Mouse (Mus musculus): ENCODE results near the gene Slc25a22. TPM values are rescaled to one million over a fixed set of nuclear protein-coding genes. Genes with fewer than 3 reads are reported as not detected.

Slc25a22 gene
- 34.7 and 35.3 TPM in 2 replicates for polyA plus RNA-seq (2014; fragmentation: Nextera tagmentation; extraction: Ambion mirVana)

DNA sequence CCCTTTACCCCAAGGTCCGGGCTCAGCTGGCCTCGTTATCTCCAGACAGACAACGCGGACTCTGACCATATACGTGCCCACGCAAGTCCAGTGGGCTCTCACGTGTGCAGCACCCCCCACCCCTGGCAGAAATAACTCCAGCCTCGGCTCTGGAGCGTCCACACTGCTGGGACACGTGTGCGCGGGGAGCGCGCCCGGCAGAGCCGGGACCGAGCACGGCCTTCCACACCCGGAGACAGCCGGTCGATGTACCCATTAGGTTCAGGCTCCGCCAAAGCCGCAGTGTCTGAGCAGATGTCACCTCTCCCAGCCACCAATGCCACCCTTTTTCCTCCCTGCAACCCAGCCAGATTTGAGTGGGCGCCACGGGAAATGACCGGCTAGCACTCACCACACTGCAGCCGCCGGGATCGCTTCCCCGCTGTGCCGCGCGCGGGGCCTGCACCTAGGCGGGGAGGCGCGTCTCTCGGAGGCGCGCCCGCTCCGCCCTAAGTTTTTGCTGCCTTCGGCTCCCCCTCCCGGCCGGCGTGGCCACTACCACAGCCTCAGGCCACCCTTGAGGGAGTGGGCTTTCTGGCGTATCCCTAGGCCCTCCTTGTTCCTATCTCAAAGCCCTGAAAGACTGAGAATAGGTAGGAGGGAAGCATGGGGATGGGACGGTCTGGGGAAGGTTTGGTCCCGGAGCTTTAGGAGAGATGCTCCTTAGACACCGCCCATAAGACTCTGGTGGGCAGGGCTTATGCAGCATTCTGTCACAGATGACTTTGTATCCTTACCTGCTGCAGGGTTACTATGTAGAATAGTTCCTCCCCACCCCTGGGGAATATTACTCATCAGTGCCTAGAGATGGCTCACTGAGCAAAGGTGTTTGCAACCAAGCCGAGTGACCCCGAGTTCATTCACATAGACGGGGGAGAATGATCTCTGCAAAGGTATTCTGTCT, at the start of gene Slc25a22:
Gene Slc25a22 (minus strand): TSS at position 715 of the 943 bp plus-strand sequence.
- H3K36me3 ChIP-seq (ENCODE audit: control insufficient read depth, insufficient read depth, low read length) = peaks cover 51% of the 10 kb centered on the region
- no peaks in the 10 kb centered on the region for H3K27me3 ChIP-seq (replicated peaks; ENCODE audit: control insufficient read depth, insufficient read depth, low read length)
- H3K9ac ChIP-seq (ENCODE audit: low read length) = peak within 1 kb of the TSS; percentile 66
- ATAC-seq (replicated peaks; ENCODE audit: low FRiP score, low TSS enrichment, low read depth) = peak; percentile 76
- DNase-seq (ENCODE audit: low spot score) = peak; percentile 92
- 5% methylated on average over 53 of the region's 53 CpGs for WGBS
- H3K4me3 ChIP-seq (ENCODE audit: low read depth, low read length) = peak within 1 kb of the TSS; percentile 63
- H3K4me1 ChIP-seq (replicated peaks; ENCODE audit: control insufficient read depth, insufficient read depth, low read length) = peaks cover 33% of the 10 kb centered on the region
- H3K4me2 ChIP-seq (ENCODE audit: low read length) = peak within 1 kb of the TSS; percentile 88
- no peaks in the 10 kb centered on the region for H3K9me3 ChIP-seq (ENCODE audit: control insufficient read depth, low read length)
- H3K27ac ChIP-seq (ENCODE audit: low read depth) = peak within 1 kb of the TSS; percentile 51; the same call in 1 of the 2 replicates

DNA sequence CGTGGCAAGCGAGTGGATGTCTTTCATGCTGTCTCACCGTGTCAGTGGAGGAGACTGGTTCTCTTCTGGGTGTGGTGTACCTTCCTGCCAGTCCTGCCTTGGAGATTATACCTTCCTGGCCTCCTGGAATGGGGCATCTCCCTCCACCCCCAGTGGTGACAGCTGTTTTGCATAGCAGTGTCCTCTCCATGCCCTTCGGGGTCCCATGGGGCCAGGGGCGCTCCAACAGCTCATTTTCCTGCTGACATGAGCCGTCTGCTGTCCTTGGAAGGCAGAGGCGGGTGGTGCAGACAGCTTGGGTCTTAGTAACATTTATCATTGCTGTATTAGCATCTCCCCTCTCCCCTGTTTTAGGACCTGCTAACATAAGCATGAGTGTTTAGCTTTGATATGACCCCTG, 49.4 kb upstream of the Slc25a22 start:
- H3K9ac ChIP-seq (ENCODE audit: low read length) = no peak overlapping the region
- peaks cover 22% of the 10 kb centered on the region for H3K36me3 ChIP-seq (ENCODE audit: control insufficient read depth, insufficient read depth, low read length)
- ATAC-seq (replicated peaks; ENCODE audit: low FRiP score, low TSS enrichment, low read depth) (no peak), DNase-seq (ENCODE audit: low spot score) (no peak)
- H3K4me1 ChIP-seq (replicated peaks; ENCODE audit: control insufficient read depth, insufficient read depth, low read length) = peaks cover 8% of the 10 kb centered on the region
- no peaks in the 10 kb centered on the region for H3K9me3 ChIP-seq (ENCODE audit: control insufficient read depth, low read length)
- no peak overlapping the region for H3K27ac ChIP-seq (ENCODE audit: low read depth)
- H3K4me2 ChIP-seq (ENCODE audit: low read length) = no peak overlapping the region
- WGBS = 76% methylated on average over 7 of the region's 7 CpGs
- peaks cover 7% of the 10 kb centered on the region for H3K27me3 ChIP-seq (replicated peaks; ENCODE audit: control insufficient read depth, insufficient read depth, low read length)
- no peak overlapping the region for H3K4me3 ChIP-seq (ENCODE audit: low read depth, low read length)

DNA sequence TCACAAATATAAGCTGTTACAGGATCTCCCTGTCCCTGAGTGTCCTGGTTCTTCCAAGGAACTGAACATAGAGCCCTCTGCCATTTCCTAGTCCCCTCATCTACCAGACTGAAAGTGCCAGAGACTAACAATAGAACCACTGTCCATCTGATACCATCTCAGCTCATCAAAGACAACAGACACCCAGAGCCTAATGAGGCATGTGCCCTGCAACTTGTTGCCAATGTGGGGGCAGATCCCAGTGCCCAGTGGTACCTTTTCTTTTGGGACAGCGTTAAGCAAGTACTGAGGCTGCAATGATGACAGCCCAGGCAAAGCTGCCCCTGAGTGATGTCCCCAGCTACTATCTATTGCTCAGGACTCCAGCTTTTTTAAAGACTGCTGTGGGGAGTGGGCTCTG, 48.5 kb upstream of the Slc25a22 start:
- WGBS = 95% methylated on average over 1 of the region's 1 CpGs
- ATAC-seq (replicated peaks; ENCODE audit: low FRiP score, low TSS enrichment, low read depth) (no peak), DNase-seq (ENCODE audit: low spot score) (no peak)
- no peak overlapping the region for H3K9ac ChIP-seq (ENCODE audit: low read length)
- peaks cover 20% of the 10 kb centered on the region for H3K36me3 ChIP-seq (ENCODE audit: control insufficient read depth, insufficient read depth, low read length)
- no peak overlapping the region for H3K4me3 ChIP-seq (ENCODE audit: low read depth, low read length)
- H3K9me3 ChIP-seq (ENCODE audit: control insufficient read depth, low read length) = no peaks in the 10 kb centered on the region
- H3K4me1 ChIP-seq (replicated peaks; ENCODE audit: control insufficient read depth, insufficient read depth, low read length) = peaks cover 17% of the 10 kb centered on the region
- peaks cover 10% of the 10 kb centered on the region for H3K27me3 ChIP-seq (replicated peaks; ENCODE audit: control insufficient read depth, insufficient read depth, low read length)
- H3K27ac ChIP-seq (ENCODE audit: low read depth) = no peak overlapping the region
- no peak overlapping the region for H3K4me2 ChIP-seq (ENCODE audit: low read length)

DNA sequence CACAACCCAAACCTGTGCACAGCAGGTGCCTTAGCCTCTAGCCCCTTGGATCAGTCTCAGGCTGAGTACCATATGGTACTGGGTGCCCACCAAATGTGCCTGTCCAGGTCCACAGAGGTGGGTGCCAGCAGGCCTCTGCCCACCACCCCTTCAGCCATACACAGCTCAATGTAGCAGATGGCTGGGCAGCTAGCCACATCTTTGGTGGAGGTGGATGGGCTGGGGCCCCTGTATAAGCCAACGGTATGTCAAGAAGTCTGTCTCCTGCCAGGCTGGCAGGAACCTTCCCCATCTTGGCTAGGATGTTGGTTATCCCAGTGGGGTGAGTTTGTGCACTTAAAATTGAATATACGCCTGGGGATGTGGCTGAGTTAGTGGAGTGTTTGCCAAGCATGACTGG, 47.9 kb upstream of the Slc25a22 start:
- Histone ChIP-seq H3K36me3 (ENCODE audit: control insufficient read depth, insufficient read depth, low read length) (peaks cover 17% of the 10 kb centered on the region), H3K4me1 (replicated peaks; ENCODE audit: control insufficient read depth, insufficient read depth, low read length) (peaks cover 21% of the 10 kb centered on the region), H3K9me3 (ENCODE audit: control insufficient read depth, low read length) (no peaks in the 10 kb centered on the region), H3K9ac (ENCODE audit: low read length) (no peak overlapping the region), H3K27me3 (replicated peaks; ENCODE audit: control insufficient read depth, insufficient read depth, low read length) (peaks cover 10% of the 10 kb centered on the region), H3K4me3 (ENCODE audit: low read depth, low read length) (no peak overlapping the region), H3K27ac (ENCODE audit: low read depth) (no peak overlapping the region), H3K4me2 (ENCODE audit: low read length) (no peak overlapping the region)
- 93% methylated on average over 2 of the region's 2 CpGs for WGBS
- DNase-seq (ENCODE audit: low spot score) = no peak
- ATAC-seq (replicated peaks; ENCODE audit: low FRiP score, low TSS enrichment, low read depth) = no peak

DNA sequence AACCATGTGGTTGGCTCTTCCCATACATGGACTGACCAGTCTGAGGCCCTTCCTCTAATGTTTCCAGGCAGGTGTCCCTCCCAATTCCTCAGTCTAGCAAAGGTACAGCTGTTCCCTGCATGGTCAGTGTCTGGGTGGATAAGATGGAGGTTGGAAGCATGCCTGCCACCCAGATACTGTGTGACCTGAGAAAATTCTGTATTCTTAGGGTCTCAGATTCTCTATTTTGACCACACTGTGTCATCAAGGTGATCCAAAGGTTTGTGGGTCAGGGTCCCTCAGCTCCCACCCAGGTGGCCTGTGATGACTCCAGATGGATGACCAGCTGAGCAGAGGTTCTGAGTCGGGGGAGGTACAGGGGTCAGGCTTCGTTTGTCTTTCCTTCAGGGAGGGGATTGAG, 47.5 kb upstream of the Slc25a22 start:
- no peak for ATAC-seq (replicated peaks; ENCODE audit: low FRiP score, low TSS enrichment, low read depth)
- Histone ChIP-seq H3K9ac (ENCODE audit: low read length) (no peak overlapping the region), H3K4me1 (replicated peaks; ENCODE audit: control insufficient read depth, insufficient read depth, low read length) (peaks cover 24% of the 10 kb centered on the region), H3K27ac (ENCODE audit: low read depth) (no peak overlapping the region), H3K4me2 (ENCODE audit: low read length) (no peak overlapping the region), H3K4me3 (ENCODE audit: low read depth, low read length) (no peak overlapping the region), H3K36me3 (ENCODE audit: control insufficient read depth, insufficient read depth, low read length) (peaks cover 16% of the 10 kb centered on the region; the same call in 1 of the 2 replicates), H3K9me3 (ENCODE audit: control insufficient read depth, low read length) (no peaks in the 10 kb centered on the region), H3K27me3 (replicated peaks; ENCODE audit: control insufficient read depth, insufficient read depth, low read length) (peaks cover 10% of the 10 kb centered on the region)
- WGBS = 62% methylated on average over 2 of the region's 2 CpGs
- DNase-seq (ENCODE audit: low spot score) = no peak

DNA sequence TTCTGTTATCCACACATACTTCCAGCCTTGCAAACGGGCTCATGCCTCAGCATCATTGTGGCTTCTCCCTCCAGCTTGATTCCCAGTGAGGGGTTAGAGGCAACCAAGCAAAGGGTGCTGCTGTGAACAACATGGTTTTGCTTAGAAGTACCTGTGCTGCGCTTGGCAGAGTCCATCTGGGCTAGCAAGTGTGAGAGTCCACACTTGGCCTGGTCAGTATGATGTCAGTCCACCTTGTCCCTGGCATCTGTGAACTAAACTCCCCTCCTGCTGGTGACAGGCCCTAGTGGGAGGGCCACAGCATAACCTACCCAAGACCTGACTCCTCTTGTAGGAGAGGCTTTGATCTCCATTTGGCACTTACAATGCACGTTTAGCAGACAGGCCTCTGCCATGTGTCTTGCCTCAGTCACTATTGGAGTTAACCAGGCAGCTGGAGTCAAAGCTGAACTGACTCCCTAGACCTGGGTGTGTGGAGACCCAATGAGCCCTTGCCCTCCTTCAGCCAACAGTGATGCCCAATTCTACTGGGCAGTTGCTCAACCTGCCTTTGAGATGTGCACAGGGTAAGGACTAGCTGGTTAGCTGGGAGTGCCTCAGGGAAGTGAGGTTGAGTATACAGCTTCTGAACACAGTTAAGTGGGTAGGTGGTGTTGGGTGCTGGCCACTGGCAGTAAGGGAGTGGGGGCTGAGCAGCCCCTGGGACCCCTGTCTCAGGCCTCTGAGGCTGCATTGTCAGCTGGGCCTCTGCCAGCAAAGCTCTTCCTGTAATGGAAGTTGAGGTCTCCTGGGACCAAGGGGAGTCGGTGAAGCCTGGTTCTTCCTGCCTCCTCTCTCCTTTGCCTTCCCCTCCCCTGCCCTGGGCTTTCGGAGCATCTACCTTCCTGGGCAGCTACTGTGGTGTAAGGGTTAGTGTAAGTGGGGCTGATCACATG, 46.8 kb upstream of the Slc25a22 start:
- no peak for DNase-seq (ENCODE audit: low spot score)
- Histone ChIP-seq H3K36me3 (ENCODE audit: control insufficient read depth, insufficient read depth, low read length) (peaks cover 12% of the 10 kb centered on the region; the same call in 1 of the 2 replicates), H3K27ac (ENCODE audit: low read depth) (no peak overlapping the region), H3K9me3 (ENCODE audit: control insufficient read depth, low read length) (no peaks in the 10 kb centered on the region), H3K4me3 (ENCODE audit: low read depth, low read length) (no peak overlapping the region), H3K4me1 (replicated peaks; ENCODE audit: control insufficient read depth, insufficient read depth, low read length) (peaks cover 24% of the 10 kb centered on the region), H3K9ac (ENCODE audit: low read length) (no peak overlapping the region), H3K4me2 (ENCODE audit: low read length) (no peak overlapping the region), H3K27me3 (replicated peaks; ENCODE audit: control insufficient read depth, insufficient read depth, low read length) (peaks cover 10% of the 10 kb centered on the region)
- no peak for ATAC-seq (replicated peaks; ENCODE audit: low FRiP score, low TSS enrichment, low read depth)
- WGBS = 67% methylated on average over 5 of the region's 5 CpGs

DNA sequence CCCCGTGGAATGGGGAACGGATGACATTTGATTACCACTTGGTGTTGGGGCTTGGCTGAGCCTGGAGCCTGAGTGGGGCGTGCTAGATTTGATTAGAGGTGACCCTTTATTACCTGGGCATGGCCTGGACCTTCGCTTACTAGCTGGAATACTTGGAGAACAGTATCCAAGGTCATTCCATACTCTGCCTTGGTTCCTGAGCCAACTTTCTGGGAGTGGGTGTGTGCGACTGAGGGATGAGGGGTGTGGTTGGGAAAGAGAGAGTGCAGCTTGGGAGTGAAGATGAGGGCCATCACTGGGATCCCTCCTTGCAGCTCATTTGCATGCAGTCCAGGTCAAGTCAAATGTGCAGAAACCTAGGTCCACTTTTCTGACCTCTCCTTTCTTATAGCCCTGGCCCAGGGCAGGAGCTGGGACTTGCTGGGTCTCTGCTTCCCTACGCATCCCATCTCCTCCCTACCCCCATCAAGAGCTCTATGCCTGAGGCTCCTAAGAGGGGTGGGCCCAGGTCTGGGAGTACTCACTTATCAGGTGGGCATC, 45.5 kb upstream of the Slc25a22 start:
- DNase-seq (ENCODE audit: low spot score) (no peak), ATAC-seq (replicated peaks; ENCODE audit: low FRiP score, low TSS enrichment, low read depth) (no peak)
- Histone ChIP-seq H3K9ac (ENCODE audit: low read length) (no peak overlapping the region), H3K27ac (ENCODE audit: low read depth) (no peak overlapping the region), H3K4me3 (ENCODE audit: low read depth, low read length) (no peak overlapping the region), H3K9me3 (ENCODE audit: control insufficient read depth, low read length) (no peaks in the 10 kb centered on the region), H3K4me1 (replicated peaks; ENCODE audit: control insufficient read depth, insufficient read depth, low read length) (peaks cover 27% of the 10 kb centered on the region), H3K27me3 (replicated peaks; ENCODE audit: control insufficient read depth, insufficient read depth, low read length) (peaks cover 10% of the 10 kb centered on the region), H3K36me3 (ENCODE audit: control insufficient read depth, insufficient read depth, low read length) (peaks cover 12% of the 10 kb centered on the region; the same call in 1 of the 2 replicates), H3K4me2 (ENCODE audit: low read length) (no peak overlapping the region)
- 74% methylated on average over 6 of the region's 6 CpGs for WGBS

DNA sequence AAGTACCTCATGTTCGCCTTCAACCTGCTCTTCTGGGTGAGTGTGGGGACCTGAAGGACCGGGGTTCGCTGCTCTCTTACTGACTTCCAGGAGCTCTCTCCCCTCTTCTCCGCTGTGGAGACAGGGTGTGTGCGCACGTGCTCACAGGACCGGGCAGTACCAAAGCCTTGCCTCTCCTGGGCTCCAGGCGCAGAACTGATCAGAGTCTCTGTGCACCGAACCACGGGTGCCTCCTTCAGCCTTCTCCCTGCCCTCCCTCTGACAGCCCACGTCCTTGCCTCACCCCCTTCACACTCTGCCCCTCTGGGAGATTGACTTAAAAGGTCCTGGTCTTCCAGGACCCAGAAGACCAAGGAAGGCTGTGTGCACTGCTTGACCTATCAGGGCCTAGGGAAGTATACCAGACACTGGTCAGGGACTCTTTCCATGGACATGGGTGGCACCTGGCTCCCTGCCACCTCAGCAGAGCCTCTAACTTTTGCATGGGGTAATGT, 44.9 kb upstream of the Slc25a22 start:
- DNase-seq (ENCODE audit: low spot score) = no peak
- Histone ChIP-seq H3K36me3 (ENCODE audit: control insufficient read depth, insufficient read depth, low read length) (peaks cover 12% of the 10 kb centered on the region; the same call in 1 of the 2 replicates), H3K4me1 (replicated peaks; ENCODE audit: control insufficient read depth, insufficient read depth, low read length) (peaks cover 32% of the 10 kb centered on the region), H3K4me3 (ENCODE audit: low read depth, low read length) (peak overlapping the region; percentile 57), H3K27me3 (replicated peaks; ENCODE audit: control insufficient read depth, insufficient read depth, low read length) (peaks cover 10% of the 10 kb centered on the region), H3K27ac (ENCODE audit: low read depth) (no peak overlapping the region), H3K4me2 (ENCODE audit: low read length) (peak overlapping the region; percentile 94), H3K9ac (ENCODE audit: low read length) (peak overlapping the region; percentile 42), H3K9me3 (ENCODE audit: control insufficient read depth, low read length) (no peaks in the 10 kb centered on the region)
- no peak for ATAC-seq (replicated peaks; ENCODE audit: low FRiP score, low TSS enrichment, low read depth)
- WGBS = 10% methylated on average over 11 of the region's 11 CpGs

All from intestine, embryonic 14.5 days (tissue).